Mouse (Mus musculus) thymus, adult 18-20 months (tissue): ENCODE measurements around the gene BC003965.

Experiments used
- DNase-seq, 2 experiments: peaks; one replicate each; pipeline ENCODE4 v3.0.0; 2022; ENCODE audit warnings: mixed read lengths in 2 of 2

BC003965 gene

DNA sequence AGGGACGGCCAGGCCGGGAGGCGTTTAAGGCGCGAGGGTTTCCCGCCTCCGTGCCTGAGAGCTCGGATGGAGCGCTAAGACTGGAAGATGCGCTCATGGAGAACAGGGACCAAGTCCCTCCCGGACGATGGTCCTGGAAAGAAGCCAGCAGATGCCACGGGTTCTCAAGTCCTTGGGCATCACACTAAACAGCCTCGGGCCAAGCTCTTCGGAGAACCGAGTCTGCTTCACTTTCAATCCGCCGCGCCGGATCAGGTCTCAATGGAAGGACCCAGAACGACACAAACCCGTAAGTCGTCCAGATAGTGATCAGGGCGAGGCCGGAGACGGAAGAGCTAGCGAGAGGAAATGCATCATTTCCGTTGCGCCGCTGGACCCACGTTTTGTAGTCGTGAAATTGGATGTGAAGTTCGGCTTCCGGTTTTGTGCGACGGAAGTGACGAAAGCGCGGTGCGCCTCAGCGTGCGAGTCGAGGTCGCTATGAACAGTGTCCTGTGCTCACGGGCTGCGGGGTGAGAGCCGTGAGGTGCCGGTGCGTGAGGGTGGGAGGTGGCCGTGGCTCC is at the start of gene BC003965:
BC003965 (plus strand) TSS at position 426 of the 563 bp plus-strand sequence.
- peak; percentile 92 to 95 for DNase-seq

DNA sequence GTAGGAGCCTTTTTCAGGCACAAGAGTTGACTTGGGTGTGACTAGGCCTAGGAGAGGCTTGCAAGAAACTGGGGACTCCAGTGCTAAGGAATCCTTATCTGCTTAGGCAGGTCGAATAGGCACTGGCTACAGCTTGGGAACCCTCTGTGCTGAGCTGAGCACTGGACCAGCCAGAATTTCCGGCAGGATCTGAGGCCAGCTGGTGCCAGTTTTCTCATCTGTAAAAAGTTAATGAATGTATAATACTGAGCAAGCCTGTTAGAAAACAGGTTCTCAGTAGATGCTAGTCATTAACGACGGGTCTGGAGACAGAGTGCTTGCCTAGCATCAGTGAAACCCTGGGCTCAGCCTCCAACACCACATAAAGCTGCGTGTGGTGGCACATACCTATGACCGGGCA is 48.7 kb upstream of the BC003965 start:
- no peak for DNase-seq

GRCm38 (mm10) chr17:25138803-25139202 is 45.6 kb upstream of the BC003965 start:
- DNase-seq = no peak

GRCm38 (mm10) chr17:25139960-25140359 is 44.4 kb upstream of the BC003965 start:
- DNase-seq = no peak

GRCm38 (mm10) chr17:25162161-25162560 is 22.2 kb upstream of the BC003965 start, which contains the start of gene Ccdc154:
Gene Ccdc154, plus strand, starts transcription at chr17:25162461.
- DNase-seq = no peak

GRCm38 (mm10) chr17:25163387-25163786 is 21.0 kb upstream of the BC003965 start:
- no peak for DNase-seq

GRCm38 (mm10) chr17:25164770-25165169 is 19.6 kb upstream of the BC003965 start:
- no peak for DNase-seq

DNA sequence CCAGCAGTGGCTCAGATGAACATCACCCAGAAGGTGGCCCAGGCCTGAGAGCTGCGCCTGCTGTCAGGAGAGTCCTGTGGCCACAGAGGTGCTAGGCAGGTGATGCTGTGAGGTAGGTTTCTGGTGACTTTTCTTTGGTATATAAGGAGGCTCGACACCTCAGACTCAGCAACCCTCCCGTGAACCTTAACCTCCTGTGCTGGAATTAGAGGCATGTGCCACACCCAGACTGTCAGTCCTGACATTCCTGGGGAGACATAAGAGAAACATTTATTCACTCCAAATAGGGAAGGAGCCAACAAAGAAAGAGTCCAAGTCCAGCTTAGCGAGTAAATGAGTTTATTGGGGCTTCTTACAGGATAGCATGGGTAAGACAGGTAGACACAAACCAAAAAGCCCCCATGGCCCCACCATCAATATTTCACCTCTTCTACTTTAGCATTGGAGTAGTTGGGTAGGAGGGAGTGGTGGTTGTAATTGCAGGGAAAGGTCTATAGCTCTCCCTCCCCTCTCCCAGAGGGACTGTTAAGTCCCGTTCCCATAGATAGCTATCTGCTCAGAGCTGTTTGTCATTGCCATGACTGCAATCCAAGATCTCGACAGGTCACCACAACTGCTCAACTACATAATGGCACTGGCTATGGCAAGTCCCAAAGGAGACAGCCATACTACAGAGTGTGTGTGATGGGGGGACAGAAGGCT is 18.2 kb upstream of the BC003965 start:
- DNase-seq = no peak

DNA sequence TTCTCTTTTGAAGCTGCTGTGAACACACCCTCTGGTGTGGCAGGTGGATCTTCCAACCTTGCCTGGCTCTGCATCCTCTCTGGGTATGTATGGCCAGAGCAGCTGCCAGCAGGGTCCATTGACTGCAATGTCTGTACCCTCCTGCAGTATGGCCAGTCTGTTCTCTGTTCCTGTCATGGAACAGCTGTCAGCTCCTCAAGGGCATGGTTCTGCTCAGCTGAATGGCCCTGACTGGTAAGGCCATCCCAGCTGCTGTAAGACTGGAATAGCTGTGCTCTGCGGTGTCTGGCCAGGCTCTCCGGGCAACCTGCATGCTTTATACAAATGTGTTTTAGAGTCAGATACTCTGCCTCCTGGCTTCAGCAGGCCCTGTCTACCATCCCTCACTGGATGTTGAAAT is 14.6 kb upstream of the BC003965 start:
- DNase-seq = no peak

DNA sequence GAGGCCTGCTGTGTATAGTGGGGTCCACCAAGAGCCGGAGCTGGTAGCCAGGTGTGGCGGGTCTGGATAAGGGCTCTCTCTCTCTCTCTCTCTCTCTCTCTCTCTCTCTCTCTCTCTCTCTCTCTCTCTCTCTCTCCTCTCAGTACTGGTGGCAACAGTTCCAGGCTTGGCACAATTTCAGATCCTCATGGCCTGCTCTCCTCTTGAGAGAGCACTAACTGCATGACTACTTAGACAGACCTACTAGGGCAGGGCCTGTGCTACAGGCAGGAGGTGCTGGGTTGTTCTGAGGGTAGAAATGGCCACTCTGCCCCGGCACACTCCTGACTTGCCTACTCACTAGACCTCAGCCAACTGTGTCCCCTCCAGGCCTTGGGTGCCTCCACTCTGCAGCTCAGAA is 11.8 kb upstream of the BC003965 start:
- DNase-seq = no peak

DNA sequence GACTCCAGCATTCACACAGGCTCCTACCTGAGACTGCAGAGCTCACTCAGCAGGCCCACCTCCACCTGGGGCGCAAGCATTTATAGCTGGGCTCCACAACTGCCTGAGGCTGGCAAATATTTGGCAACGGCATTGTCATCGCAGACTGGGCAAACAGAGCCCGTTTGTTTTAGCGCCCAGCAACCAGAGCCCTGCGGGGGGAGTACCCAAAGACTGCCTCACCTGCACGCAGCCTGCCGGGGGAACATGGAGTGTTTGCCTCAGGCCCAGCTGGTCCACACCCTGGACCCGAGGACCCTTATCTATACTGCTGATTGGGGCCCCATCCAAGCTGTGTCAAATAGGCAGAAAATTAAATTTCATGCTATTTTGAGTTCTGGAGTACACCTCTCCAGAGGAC is 8.9 kb upstream of the BC003965 start, which contains the start of gene Gm38655:
Gm38655 (minus strand) TSS at position 61 of the 400 bp plus-strand sequence.
- no peak for DNase-seq

- peak in 1 of 2 experiments; percentile 14 for DNase-seq
Measured at GRCm38 (mm10) chr17:25183232-25183631, 1.1 kb upstream of the BC003965 start.

DNA sequence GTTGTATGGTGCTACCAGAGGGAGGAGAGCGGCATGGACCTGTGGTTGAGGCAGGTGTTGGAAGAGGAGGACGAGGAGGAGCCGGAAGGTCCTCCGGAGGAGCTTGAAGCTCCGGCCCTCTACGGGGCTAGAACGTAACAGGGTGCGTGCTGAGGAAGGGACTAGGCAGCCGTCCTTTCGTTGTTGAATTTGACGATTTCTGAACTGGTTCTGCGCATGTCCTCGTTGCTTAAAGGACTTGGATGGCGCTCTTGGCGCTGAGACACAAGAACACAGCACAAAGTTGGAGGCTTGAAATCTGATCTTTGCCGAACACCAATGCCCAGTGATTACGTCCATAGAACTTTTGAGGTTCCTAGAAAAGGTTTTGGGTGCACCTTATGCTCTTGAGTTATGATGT is 607 bp downstream of the BC003965 start:
- no peak for DNase-seq

GRCm38 (mm10) chr17:25187784-25188149 is 3.4 kb downstream of the BC003965 start:
- no peak for DNase-seq

GRCm38 (mm10) chr17:25188150-25189031 is 4.0 kb downstream of the BC003965 start, which contains the start of gene Unkl:
Gene Unkl, plus strand, starts transcription at chr17:25188397.
- peak; percentile 62 for DNase-seq

DNA sequence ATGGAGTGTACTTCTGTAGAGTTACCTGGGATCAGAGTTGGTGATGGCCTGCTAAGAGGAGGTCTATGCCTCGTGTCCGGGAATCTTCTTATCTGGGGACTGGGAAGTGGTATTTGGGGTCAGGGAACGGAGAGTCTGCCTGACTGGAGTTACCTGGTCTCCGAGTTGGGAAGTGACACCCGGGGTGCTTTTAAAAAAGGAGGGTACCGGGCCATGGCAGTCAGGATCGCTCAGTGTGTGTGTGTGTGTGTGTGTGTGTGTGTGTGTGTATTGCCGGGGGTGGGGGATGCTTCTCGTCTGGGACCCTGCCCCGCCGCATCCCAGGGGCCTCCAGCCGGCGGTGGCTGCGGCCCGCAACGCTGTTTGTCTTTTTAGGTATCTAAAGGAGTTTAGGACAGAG is 4.7 kb downstream of the BC003965 start:
- no peak for DNase-seq

DNA sequence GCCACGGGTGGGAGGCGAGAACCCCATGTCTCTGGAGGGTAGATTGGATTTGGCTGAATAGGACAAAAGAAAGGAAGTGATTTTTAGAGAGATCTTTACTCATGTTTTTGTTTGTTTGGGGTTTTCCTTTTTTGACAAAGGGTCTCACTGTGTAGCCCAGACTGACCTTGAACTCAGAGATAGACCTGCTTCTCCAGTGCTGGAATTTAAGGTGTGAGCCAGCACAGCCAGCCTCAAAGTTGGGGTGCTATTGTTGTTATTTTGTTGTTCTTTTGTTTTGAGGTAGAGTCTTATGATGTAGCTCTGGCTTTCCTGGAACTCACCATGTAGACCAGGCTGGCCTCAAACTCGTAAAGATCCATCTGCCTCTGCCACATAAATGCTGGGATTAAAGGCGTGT is 18.0 kb downstream of the BC003965 start:
- no peak for DNase-seq

DNA sequence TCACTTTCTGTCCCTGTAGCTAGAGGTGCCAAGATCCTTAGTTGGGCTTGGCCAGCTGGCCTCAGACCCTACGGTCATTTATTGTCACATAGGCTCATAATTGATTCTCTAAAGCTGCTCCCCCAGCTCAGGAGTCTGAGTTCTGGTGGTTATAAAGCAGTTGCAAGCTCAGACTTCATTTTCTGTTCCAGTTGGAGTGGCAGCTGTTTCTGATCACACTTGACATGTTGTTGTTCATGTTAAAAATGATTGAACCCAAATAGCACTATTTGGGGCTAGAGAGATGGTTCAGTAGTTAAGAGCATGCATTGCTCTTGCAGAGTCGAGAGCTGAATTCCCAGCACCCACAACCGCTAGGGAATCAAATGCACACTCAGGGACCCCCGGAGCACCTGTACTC is 25.7 kb downstream of the BC003965 start:
- DNase-seq = no peak

DNA sequence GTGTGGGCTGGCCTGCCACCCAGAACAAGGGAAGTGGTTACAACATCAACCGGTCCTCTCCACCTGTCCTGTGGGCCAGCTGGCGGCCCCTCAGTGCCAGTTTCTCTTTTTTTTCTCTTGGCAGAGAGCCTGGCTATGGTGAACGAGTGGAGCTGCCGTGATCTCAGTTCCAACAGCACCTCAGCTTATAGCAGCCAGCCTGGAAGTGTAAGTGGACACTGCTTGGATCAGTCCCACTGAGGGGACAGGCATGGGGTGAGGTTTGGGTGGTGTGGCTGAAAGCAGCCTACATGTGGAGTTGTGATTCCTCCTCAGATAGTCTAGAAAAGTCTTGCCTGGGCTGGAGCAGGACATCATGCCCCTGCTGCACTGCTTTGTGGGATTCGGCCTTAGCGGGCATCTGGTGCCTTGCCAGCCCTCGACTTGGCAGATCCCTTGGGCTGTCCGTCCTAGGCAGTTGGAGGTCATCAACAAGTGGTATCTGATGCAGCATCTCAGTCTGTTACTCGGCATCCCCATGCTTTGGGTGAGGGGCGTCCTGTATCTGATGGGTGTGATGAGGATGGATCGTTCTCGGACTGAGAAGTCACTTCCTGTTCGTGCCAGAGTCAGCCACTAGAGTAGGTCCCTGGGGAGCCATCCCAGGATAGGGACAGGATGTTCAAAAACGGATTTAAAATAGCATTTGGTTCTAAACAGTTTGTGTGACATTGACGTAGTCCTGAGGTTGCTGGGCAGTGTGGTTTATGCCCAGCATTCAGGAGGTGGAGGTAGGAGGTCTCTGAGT is 26.5 kb downstream of the BC003965 start:
- DNase-seq = no peak

GRCm38 (mm10) chr17:25211705-25212104 is 27.4 kb downstream of the BC003965 start:
- no peak for DNase-seq

- no peak for DNase-seq
Measured at GRCm38 (mm10) chr17:25215431-25215830, 31.1 kb downstream of the BC003965 start.

DNA sequence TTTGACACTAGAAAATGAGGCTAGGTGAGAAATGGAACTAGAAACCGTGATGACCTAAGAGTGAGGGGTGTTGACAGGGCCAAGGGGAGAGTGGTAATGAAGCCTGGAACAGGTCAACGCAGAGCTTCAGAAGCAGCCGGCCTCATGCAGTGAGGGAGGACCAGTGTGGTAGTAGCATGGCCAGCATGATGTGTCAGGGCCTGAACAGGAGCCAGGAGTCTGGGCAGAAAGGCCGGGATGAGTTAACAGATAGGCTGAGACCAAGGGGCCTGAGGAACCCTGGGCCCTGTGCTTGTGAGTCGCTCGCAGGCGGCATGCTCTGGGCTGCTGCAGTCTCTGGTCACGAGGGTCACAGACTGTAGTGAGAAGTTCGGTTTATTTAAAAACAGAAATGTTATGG is 34.6 kb downstream of the BC003965 start:
- DNase-seq = no peak
